Mouse (Mus musculus) midbrain, embryonic 14.5 days (tissue): ENCODE measurements around the gene Themis3. TPM values are rescaled to one million over a fixed set of nuclear protein-coding genes. Genes with fewer than 3 reads are reported as not detected.

Experiments
- ATAC-seq: fragments of 200-750 bp; cut with Nextera tagmentation; 2 replicates; pipeline ENCODE4 v1.8.0; 2017; ENCODE audit warnings: moderate number of reproducible peaks, moderate library complexity; ENCODE audit not compliant: low FRiP score, low TSS enrichment
- DNase-seq: peaks from one replicate; pipeline ENCODE4 v3.0.0-alpha.2; 2015
- H3K27ac ChIP-seq: fragments of 300-500 bp; sonication (generic); replicated peaks from 2 replicates; pipeline ENCODE4 v1.5.1; 2014; ENCODE audit warnings: mild to moderate bottlenecking, low read depth, low read length, moderate library complexity
- H3K27me3 ChIP-seq: fragments of 300-500 bp; sonication (generic); 2 replicates; pipeline ENCODE4 v1.6.1; 2014; ENCODE audit warnings: low read length, control low read depth, mixed read lengths; ENCODE audit not compliant: control insufficient read depth, insufficient read depth
- H3K36me3 ChIP-seq: fragments of 300-500 bp; sonication (generic); 2 replicates; pipeline ENCODE4 v1.6.1; 2014; ENCODE audit warnings: low read length, control low read depth; ENCODE audit not compliant: control insufficient read depth, insufficient read depth
- H3K4me1 ChIP-seq: fragments of 300-500 bp; sonication (generic); 2 replicates; pipeline ENCODE4 v1.6.1; 2014; ENCODE audit warnings: mild to moderate bottlenecking, antibody characterized with exemption, low read length, control low read depth; ENCODE audit not compliant: control insufficient read depth, insufficient read depth
- H3K4me2 ChIP-seq: fragments of 300-500 bp; sonication (generic); 2 replicates; pipeline ENCODE4 v1.6.1; 2014; ENCODE audit warnings: mild to moderate bottlenecking, low read length, moderate library complexity
- H3K4me3 ChIP-seq: fragments of 300-500 bp; sonication (generic); replicated peaks from 2 replicates; pipeline ENCODE4 v1.5.1; 2014; ENCODE audit warnings: low read depth, low read length
- H3K9ac ChIP-seq: fragments of 300-500 bp; sonication (generic); replicated peaks from 2 replicates; pipeline ENCODE4 v1.6.1; 2014; ENCODE audit warnings: mild to moderate bottlenecking, low read length, moderate library complexity
- H3K9me3 ChIP-seq: fragments of 300-500 bp; sonication (generic); 2 replicates; pipeline ENCODE4 v1.6.1; 2016; ENCODE audit warnings: low read length, control low read depth, mixed read lengths; ENCODE audit not compliant: control insufficient read depth
- WGBS: fragments of 180-500 bp; shearing (Covaris S2); extraction: QIAGEN DNeasy Blood & Tissue Kit; methylation state at CpG from one replicate; pipeline ENCODE4 v1.1.7; 2014; 5-methylcytosine and 5-hydroxymethylcytosine counted together
- polyA plus RNA-seq: library from polyadenylated mRNA; unstranded; fragments of >200 nt; fragmentation: Nextera tagmentation; extraction: Ambion mirVana; gene quantifications from 2 replicates; pipeline ENCODE4 v1.2.1, GENCODE M21; 2014

Themis3 gene
- polyA plus RNA-seq: not detected in 2 replicates

GRCm38 (mm10) chr17:66594435-66594834 is at the start of gene Themis3:
Gene Themis3, minus strand, starts transcription at chr17:66594621.
- Histone ChIP-seq H3K4me3 (no peak within 1 kb of the TSS), H3K4me2 (no peak within 1 kb of the TSS), H3K9ac (no peak within 1 kb of the TSS), H3K4me1 (no peaks in the 10 kb centered on the region), H3K36me3 (no peaks in the 10 kb centered on the region), H3K27me3 (no peaks in the 10 kb centered on the region), H3K9me3 (no peaks in the 10 kb centered on the region), H3K27ac (no peak within 1 kb of the TSS)
- no peak for DNase-seq
- no peak for ATAC-seq
- 84% methylated on average over 5 of the region's 5 CpGs for WGBS

- DNase-seq (no peak), ATAC-seq (no peak)
- Histone ChIP-seq H3K9ac (no peak overlapping the region), H3K4me2 (no peak overlapping the region), H3K4me1 (no peaks in the 10 kb centered on the region), H3K36me3 (no peaks in the 10 kb centered on the region), H3K27ac (no peak overlapping the region), H3K4me3 (no peak overlapping the region), H3K27me3 (no peaks in the 10 kb centered on the region), H3K9me3 (no peaks in the 10 kb centered on the region)
- 90% methylated on average over 7 of the region's 7 CpGs for WGBS
Observed at GRCm38 (mm10) chr17:66637951-66638722, 43.7 kb upstream of the Themis3 start.

DNA sequence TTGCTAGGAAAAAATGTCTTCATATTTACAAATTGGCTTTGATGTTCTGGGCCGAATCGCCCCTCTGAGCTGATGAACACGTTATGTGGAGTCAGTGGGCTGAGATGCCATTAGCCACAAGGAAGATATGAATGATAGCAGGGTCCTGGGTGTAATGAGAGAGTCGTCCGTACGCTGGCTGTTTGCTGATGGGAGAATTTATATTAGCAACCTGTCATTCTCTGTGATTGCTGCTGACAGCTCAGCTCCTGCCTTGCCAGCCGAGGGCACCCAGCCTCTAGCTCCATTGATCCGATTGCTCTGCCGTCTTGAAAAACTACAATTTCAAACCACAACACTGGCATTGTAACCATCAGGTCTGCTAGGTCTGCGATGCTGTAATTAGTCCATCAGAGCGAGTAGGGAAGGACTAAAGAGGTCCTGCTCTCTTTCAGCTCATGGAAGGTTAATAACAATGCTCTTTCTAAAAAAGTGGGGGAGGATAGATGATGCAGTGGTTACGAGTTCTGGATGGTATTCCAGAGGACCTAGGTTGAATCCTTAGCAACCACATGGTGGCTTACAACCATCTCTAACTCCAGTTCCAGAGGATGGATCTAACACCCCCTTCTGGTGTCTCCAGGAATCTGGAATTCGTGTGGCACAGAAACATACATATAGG is 25.7 kb upstream of the Themis3 start:
- Histone ChIP-seq H3K9me3 (no peaks in the 10 kb centered on the region), H3K36me3 (no peaks in the 10 kb centered on the region), H3K9ac (no peak overlapping the region), H3K4me3 (no peak overlapping the region), H3K27me3 (no peaks in the 10 kb centered on the region), H3K4me1 (peaks cover 8% of the 10 kb centered on the region; the same call in 1 of the 2 replicates), H3K4me2 (no peak overlapping the region), H3K27ac (peak overlapping the region; percentile 49)
- ATAC-seq (no peak; the same call in 1 of the 2 replicates), DNase-seq (peak; percentile 44)
- WGBS: 47% methylated on average over 13 of the region's 13 CpGs

DNA sequence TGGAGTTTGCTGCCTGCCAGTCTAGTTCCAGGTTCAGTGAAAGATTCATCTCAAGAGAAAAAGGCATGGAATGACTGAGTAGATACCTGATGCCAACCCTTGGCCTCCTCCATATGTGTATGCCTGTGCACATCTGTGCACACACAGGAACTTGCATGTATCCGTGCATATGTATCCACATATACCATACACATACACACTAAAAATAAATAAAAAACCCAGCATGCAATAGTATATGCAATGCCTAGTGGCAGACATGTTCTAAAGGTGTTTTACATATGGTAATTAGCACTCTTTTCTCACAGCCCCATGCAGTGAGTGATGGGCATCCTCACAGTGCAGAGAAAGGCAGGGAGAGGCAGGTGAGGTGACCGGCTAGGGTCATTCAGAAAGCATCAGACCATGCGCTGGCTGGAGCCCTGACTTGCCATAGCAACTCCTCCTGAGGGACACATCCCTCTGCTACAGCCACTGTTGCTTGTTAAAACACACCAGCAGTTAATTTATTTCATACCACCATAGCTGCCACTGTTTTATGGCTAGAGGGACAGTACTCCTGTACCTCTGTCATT is 24.9 kb upstream of the Themis3 start:
- 66% methylated on average over 3 of the region's 3 CpGs for WGBS
- ATAC-seq: peak; percentile 40; the same call in 1 of the 2 replicates

DNA sequence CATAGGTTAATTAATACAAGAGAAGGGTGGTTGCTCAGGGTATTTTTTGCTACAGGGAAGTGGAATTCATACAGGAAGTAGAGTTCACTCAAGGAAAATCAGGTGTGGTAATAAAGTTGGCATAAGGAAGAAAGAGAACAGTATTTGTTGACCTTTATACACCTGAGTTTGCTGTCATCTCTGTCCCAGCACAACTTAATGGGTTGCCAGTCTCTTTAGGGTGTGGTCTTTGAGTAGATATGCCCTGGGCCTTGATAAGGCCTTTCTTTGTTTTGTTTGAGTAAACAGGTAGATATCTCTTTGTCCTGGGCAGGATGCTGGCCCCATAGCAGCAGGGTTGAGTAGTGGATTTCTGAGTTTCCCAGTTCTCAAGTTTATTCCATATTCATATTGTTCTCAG is 15.6 kb upstream of the Themis3 start:
- H3K9ac ChIP-seq: no peak overlapping the region
- no peak overlapping the region for H3K4me2 ChIP-seq
- no peaks in the 10 kb centered on the region for H3K36me3 ChIP-seq
- H3K9me3 ChIP-seq: no peaks in the 10 kb centered on the region
- no peak overlapping the region for H3K27ac ChIP-seq
- H3K4me1 ChIP-seq: no peaks in the 10 kb centered on the region
- DNase-seq (no peak), ATAC-seq (no peak)
- H3K27me3 ChIP-seq: no peaks in the 10 kb centered on the region
- H3K4me3 ChIP-seq: no peak overlapping the region

More for the DNA sequence above, 24.9 kb upstream of the Themis3 start:
- no peak overlapping the region; the same call in 1 of the 2 replicates for H3K27ac ChIP-seq
- H3K36me3 ChIP-seq: no peaks in the 10 kb centered on the region
- H3K4me1 ChIP-seq: peaks cover 8% of the 10 kb centered on the region; the same call in 1 of the 2 replicates
- H3K9me3 ChIP-seq: no peaks in the 10 kb centered on the region
- no peak overlapping the region for H3K4me2 ChIP-seq
- H3K27me3 ChIP-seq: no peaks in the 10 kb centered on the region
- H3K9ac ChIP-seq: no peak overlapping the region
- peak; percentile 26 for DNase-seq
- H3K4me3 ChIP-seq: no peak overlapping the region

DNA sequence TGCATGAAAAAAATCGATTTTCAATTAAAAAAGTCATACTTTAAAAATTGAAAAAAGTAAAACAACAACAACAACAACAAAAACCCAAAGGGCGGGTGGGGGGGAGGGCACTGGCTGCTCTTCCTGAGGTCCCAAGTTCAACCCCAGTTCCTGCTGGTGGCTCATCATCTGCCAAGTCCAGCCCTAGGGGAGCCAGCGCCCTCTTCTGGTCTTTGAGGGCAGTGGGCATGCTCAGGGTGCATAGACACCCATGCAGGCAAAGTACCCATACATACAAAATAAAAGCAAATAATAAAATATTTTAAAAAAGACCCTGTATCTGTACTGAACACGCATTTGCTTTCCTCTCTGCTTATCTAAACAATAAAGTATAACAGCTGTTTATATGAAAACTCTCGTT is 10.5 kb upstream of the Themis3 start:
- H3K4me1 ChIP-seq: no peaks in the 10 kb centered on the region
- 82% methylated on average over 5 of the region's 5 CpGs for WGBS
- H3K4me3 ChIP-seq: no peak overlapping the region
- no peak overlapping the region for H3K27ac ChIP-seq
- H3K4me2 ChIP-seq: no peak overlapping the region
- ATAC-seq (no peak), DNase-seq (no peak)
- H3K27me3 ChIP-seq: no peaks in the 10 kb centered on the region
- H3K9me3 ChIP-seq: no peaks in the 10 kb centered on the region
- no peak overlapping the region for H3K9ac ChIP-seq
- H3K36me3 ChIP-seq: no peaks in the 10 kb centered on the region

DNA sequence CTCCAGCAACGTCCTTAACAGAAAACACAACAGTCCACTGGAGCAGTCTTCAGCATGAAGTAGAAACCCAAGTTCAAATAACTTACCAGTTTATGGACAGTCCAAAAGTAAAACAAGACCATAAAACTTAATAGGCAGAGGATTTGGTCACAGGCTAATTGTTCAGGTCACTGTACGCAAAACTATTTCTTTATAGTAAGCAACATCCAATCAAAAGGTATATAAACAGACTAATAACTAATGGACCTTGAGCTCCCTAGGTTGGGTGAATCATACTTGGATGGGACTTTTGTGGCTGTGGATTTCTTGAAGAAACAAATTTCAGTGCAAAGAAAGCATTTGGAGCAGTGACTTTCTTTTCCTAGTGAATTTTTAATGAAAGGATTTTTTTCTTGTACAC is 6.8 kb upstream of the Themis3 start:
- Histone ChIP-seq H3K27ac (no peak overlapping the region), H3K9me3 (no peaks in the 10 kb centered on the region), H3K4me2 (no peak overlapping the region), H3K9ac (no peak overlapping the region), H3K27me3 (no peaks in the 10 kb centered on the region), H3K36me3 (no peaks in the 10 kb centered on the region), H3K4me1 (no peaks in the 10 kb centered on the region), H3K4me3 (no peak overlapping the region)
- DNase-seq (no peak), ATAC-seq (no peak)
- 95% methylated on average over 2 of the region's 2 CpGs for WGBS

DNA sequence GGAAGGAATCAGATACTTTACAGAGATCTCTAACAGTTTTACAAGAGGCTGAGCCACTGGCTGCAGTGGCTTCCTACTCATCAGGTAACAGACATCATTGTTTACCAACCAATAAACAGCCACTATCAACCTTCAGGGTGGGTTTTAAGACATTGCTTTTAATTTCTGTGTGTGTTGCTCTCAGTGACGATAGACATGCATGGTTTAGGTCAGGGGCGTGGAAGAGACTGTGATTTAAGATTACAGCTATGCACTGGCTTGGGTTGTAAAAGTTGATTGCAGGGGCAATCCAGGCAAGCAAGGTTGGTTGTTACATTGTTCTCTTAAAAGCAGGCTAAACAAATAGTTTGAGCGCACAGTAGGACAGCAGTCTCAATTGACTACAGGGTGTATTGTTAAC is 1.4 kb upstream of the Themis3 start:
- Histone ChIP-seq H3K27ac (no peak overlapping the region), H3K4me2 (no peak overlapping the region), H3K9ac (no peak overlapping the region), H3K4me1 (no peaks in the 10 kb centered on the region), H3K4me3 (no peak overlapping the region), H3K36me3 (no peaks in the 10 kb centered on the region), H3K9me3 (no peaks in the 10 kb centered on the region), H3K27me3 (no peaks in the 10 kb centered on the region)
- 97% methylated on average over 3 of the region's 3 CpGs for WGBS
- DNase-seq (no peak), ATAC-seq (no peak)
